Mouse (Mus musculus) bone marrow, adult 2 months (tissue): ENCODE data around the gene Homer2. TPM values are rescaled to one million over a fixed set of nuclear protein-coding genes. Genes with fewer than 3 reads are reported as not detected.

Source experiments
- H3K27ac ChIP-seq: fragments of 200-500 bp; 2 replicates; pipeline ENCODE4 v1.5.1; 2012; ENCODE audit warnings: low read depth, mild to moderate bottlenecking, control low read depth, inconsistent platforms, low read length; ENCODE audit not compliant: control insufficient read depth, poor library complexity, insufficient read depth
- H3K4me1 ChIP-seq: fragments of 200-500 bp; 2 replicates; pipeline ENCODE4 v1.6.1; 2011; ENCODE audit warnings: low read length; ENCODE audit not compliant: control insufficient read depth, insufficient read depth
- H3K4me3 ChIP-seq: fragments of 200-500 bp; replicated peaks from 2 replicates; pipeline ENCODE3; 2011; ENCODE audit warnings: mild to moderate bottlenecking, low read depth, low read length, control low read depth; ENCODE audit not compliant: control insufficient read depth
- CTCF ChIP-seq: fragments of 200-500 bp; IDR thresholded peaks from 2 replicates; pipeline ENCODE4 v1.5.1; 2011; ENCODE audit warnings: low read length, control low read depth; ENCODE audit not compliant: control insufficient read depth, insufficient read depth
- POLR2A ChIP-seq: fragments of 200-500 bp; IDR thresholded peaks from 2 replicates; pipeline ENCODE4 v1.6.1; 2011; ENCODE audit warnings: low read depth, mild to moderate bottlenecking, control low read depth, low read length, borderline replicate concordance; ENCODE audit not compliant: control insufficient read depth
- WGBS: fragments of 180-500 bp; shearing (Covaris S2); methylation state at CpG from one replicate; pipeline ENCODE4 v1.1.7; 2018; 5-methylcytosine and 5-hydroxymethylcytosine counted together
- polyA plus RNA-seq: library from polyadenylated mRNA; stranded (reverse); fragments of >200 nt; gene quantifications from 2 replicates; pipeline ENCODE4 v1.2.4, GENCODE M21; 2011; ENCODE audit warnings: low replicate concordance; ENCODE audit not compliant: missing spikeins, insufficient read depth, insufficient read length

Gene Homer2
- polyA plus RNA-seq, 1 experiment, result 2.1 TPM

- Histone ChIP-seq H3K27ac (no peak overlapping the region), H3K4me1 (no peaks in the 10 kb centered on the region), H3K4me3 (no peak overlapping the region)
- WGBS, result 83% methylated on average over 1 of the region's 1 CpGs
- no peak for TF ChIP-seq POLR2A
- no peak for TF ChIP-seq CTCF
Measured at GRCm38 (mm10) chr7:81718657-81719056, 11.3 kb upstream of the Homer2 start.

GRCm38 (mm10) chr7:81710166-81710565 lies 2.8 kb upstream of the Homer2 start:
- no peak for TF ChIP-seq CTCF
- TF ChIP-seq POLR2A, result no peak
- H3K4me1 ChIP-seq, result no peaks in the 10 kb centered on the region; the same call in 1 of the 2 replicates

GRCm38 (mm10) chr7:81708165-81708564 lies 838 bp upstream of the Homer2 start:
- TF ChIP-seq POLR2A (no peak), CTCF (no peak)
- Histone ChIP-seq H3K4me3 (no peak overlapping the region), H3K4me1 (no peaks in the 10 kb centered on the region; the same call in 1 of the 2 replicates)

More at GRCm38 (mm10) chr7:81710166-81710565, 2.8 kb upstream of the Homer2 start:
- no peak overlapping the region for H3K4me3 ChIP-seq
- H3K27ac ChIP-seq, result no peak overlapping the region
- 76% methylated on average over 4 of the region's 4 CpGs for WGBS

GRCm38 (mm10) chr7:81706416-81707391 lies 623 bp downstream of the Homer2 start:
- TF ChIP-seq POLR2A (no peak), CTCF (no peak)
- no peak overlapping the region for H3K4me3 ChIP-seq
- no peaks in the 10 kb centered on the region; the same call in 1 of the 2 replicates for H3K4me1 ChIP-seq
- 1% methylated on average over 103 of the region's 114 CpGs for WGBS
- H3K27ac ChIP-seq, result no peak overlapping the region

More at GRCm38 (mm10) chr7:81708165-81708564, 838 bp upstream of the Homer2 start:
- no peak overlapping the region for H3K27ac ChIP-seq

- Histone ChIP-seq H3K27ac (no peak overlapping the region), H3K4me3 (no peak overlapping the region), H3K4me1 (no peaks in the 10 kb centered on the region; the same call in 1 of the 2 replicates)
- TF ChIP-seq POLR2A (no peak), CTCF (no peak)
- WGBS, result 51% methylated on average over 12 of the region's 12 CpGs
Measured at GRCm38 (mm10) chr7:81706027-81706415, 1.3 kb downstream of the Homer2 start.

- Histone ChIP-seq H3K27ac (no peak overlapping the region), H3K4me1 (no peaks in the 10 kb centered on the region), H3K4me3 (no peak overlapping the region)
- WGBS, result 79% methylated on average over 13 of the region's 13 CpGs
- TF ChIP-seq POLR2A, result no peak
- no peak for TF ChIP-seq CTCF
Measured at GRCm38 (mm10) chr7:81698357-81698756, 9.0 kb downstream of the Homer2 start.

- no peak for TF ChIP-seq CTCF
- TF ChIP-seq POLR2A, result no peak
- H3K4me1 ChIP-seq, result no peaks in the 10 kb centered on the region
- WGBS, result 76% methylated on average over 4 of the region's 4 CpGs
Measured at GRCm38 (mm10) chr7:81697954-81698353, 9.4 kb downstream of the Homer2 start.

GRCm38 (mm10) chr7:81695763-81696533 lies 11.4 kb downstream of the Homer2 start:
- no peak for TF ChIP-seq CTCF
- no peak overlapping the region for H3K4me3 ChIP-seq
- no peaks in the 10 kb centered on the region for H3K4me1 ChIP-seq
- H3K27ac ChIP-seq, result no peak overlapping the region
- WGBS, result 77% methylated on average over 16 of the region's 16 CpGs

More at GRCm38 (mm10) chr7:81697954-81698353, 9.4 kb downstream of the Homer2 start:
- Histone ChIP-seq H3K4me3 (no peak overlapping the region), H3K27ac (no peak overlapping the region)
